Mouse (Mus musculus): Measurements from ENCODE around the gene Entpd7. TPM values are rescaled to one million over a fixed set of nuclear protein-coding genes. Genes with fewer than 3 reads are reported as not detected.

Gene Entpd7
- polyA plus RNA-seq, 1 experiment, result 15.2 TPM

DNA sequence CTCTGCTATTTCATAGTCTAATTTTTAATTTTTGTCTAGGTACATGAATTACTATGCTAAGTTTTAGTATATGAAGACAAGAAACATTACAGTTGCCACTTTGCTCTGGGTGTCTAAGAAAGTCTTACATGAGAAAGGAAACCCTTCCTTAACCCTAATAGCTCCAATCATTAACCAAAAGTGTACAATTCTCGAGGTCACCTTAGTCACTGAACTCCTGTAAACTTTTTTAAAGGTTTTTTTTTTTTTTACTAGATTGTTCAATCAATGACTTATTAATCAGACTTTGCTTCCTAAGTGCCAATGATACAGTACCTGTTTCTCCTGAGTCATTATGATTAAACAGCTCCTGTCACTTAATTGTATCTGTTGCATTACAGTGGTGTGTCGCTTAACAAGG is 87.8 kb downstream of the Entpd7 start:
- TF ChIP-seq POLR2A (IDR thresholded peaks at IDR 0.05; ENCODE audit: low read depth, low read length) (no peak), CTCF (IDR thresholded peaks at IDR 0.05; ENCODE audit: borderline replicate concordance, insufficient read depth, low read length) (no peak)
- Histone ChIP-seq H3K27ac (ENCODE audit: insufficient read depth, low read length) (no peak overlapping the region), H3K4me1 (ENCODE audit: control insufficient read depth, insufficient read depth, low read length) (no peaks in the 10 kb centered on the region), H3K4me3 (ENCODE audit: insufficient read depth, low read length) (no peak overlapping the region)

- TF ChIP-seq CTCF (IDR thresholded peaks at IDR 0.05; ENCODE audit: borderline replicate concordance, insufficient read depth, low read length) (no peak), POLR2A (IDR thresholded peaks at IDR 0.05; ENCODE audit: low read depth, low read length) (no peak)
- Histone ChIP-seq H3K4me1 (ENCODE audit: control insufficient read depth, insufficient read depth, low read length) (no peaks in the 10 kb centered on the region), H3K27ac (ENCODE audit: insufficient read depth, low read length) (no peak overlapping the region), H3K4me3 (ENCODE audit: insufficient read depth, low read length) (no peak overlapping the region)
Measured at GRCm38 (mm10) chr19:43780391-43780790, 90.9 kb downstream of the Entpd7 start.

GRCm38 (mm10) chr19:43781980-43782379 is 92.5 kb downstream of the Entpd7 start, which contains the start of gene Abcc2:
Gene Abcc2, plus strand, starts transcription at chr19:43782192.
- TF ChIP-seq POLR2A (IDR thresholded peaks at IDR 0.05; ENCODE audit: low read depth, low read length) (no peak), CTCF (IDR thresholded peaks at IDR 0.05; ENCODE audit: borderline replicate concordance, insufficient read depth, low read length) (no peak)
- no peaks in the 10 kb centered on the region for H3K4me1 ChIP-seq (ENCODE audit: control insufficient read depth, insufficient read depth, low read length)
- H3K27ac ChIP-seq (ENCODE audit: insufficient read depth, low read length), result no peak within 1 kb of the TSS

More at GRCm38 (mm10) chr19:43781980-43782379, 92.5 kb downstream of the Entpd7 start, which contains the start of gene Abcc2:
- H3K4me3 ChIP-seq (ENCODE audit: insufficient read depth, low read length), result no peak within 1 kb of the TSS

Other genes starting within 250 kb of the Entpd7 start
- gene Cnnm1, start 249.2 kb upstream of the Entpd7 start, polyA plus RNA-seq (2011; ENCODE audit: insufficient read length, low read depth, missing spikeins), result not detected in 2 replicates
- 48.1 and 56.5 TPM in 2 replicates for gene Got1, start 165.1 kb upstream of the Entpd7 start, polyA plus RNA-seq (2011; ENCODE audit: insufficient read length, low read depth, missing spikeins)
- gene Nkx2-3, start 77.3 kb upstream of the Entpd7 start, polyA plus RNA-seq (2011; ENCODE audit: insufficient read length, low read depth, missing spikeins), result not detected in 2 replicates
- gene Slc25a28, start 14.8 kb upstream of the Entpd7 start, polyA plus RNA-seq (2011; ENCODE audit: insufficient read length, low read depth, missing spikeins), result 16.0 and 16.5 TPM in 2 replicates
- 4.3 and 5.0 TPM in 2 replicates for gene Cutc, start 63.3 kb downstream of the Entpd7 start, polyA plus RNA-seq (2011; ENCODE audit: insufficient read length, low read depth, missing spikeins)
- 15.9 and 22.1 TPM in 2 replicates for gene Cox15, start 63.3 kb downstream of the Entpd7 start, polyA plus RNA-seq (2011; ENCODE audit: insufficient read length, low read depth, missing spikeins)
- gene Abcc2, start 92.5 kb downstream of the Entpd7 start, polyA plus RNA-seq (2011; ENCODE audit: insufficient read length, low read depth, missing spikeins), result not detected in 2 replicates